Mouse (Mus musculus) embryonic facial prominence, embryonic 14.5 days (tissue): ENCODE data around the gene Irf2bpl. TPM values are rescaled to one million over a fixed set of nuclear protein-coding genes. Genes with fewer than 3 reads are reported as not detected.
A peak's percentile ranks its signal among the peaks of the same experiment; 100 is the strongest.

Source experiments
- ATAC-seq: fragments of 200-750 bp; cut with Nextera tagmentation; 2 replicates; pipeline ENCODE4 v1.8.0; 2017; ENCODE audit warnings: low read depth, moderate number of reproducible peaks, moderate TSS enrichment
- DNase-seq: peaks from one replicate; pipeline ENCODE4 v3.0.0-alpha.2; 2015; ENCODE audit warnings: low spot score
- H3K27ac ChIP-seq: fragments of 300-500 bp; sonication (generic); replicated peaks from 2 replicates; pipeline ENCODE4 v1.5.1; 2014; ENCODE audit warnings: low read depth, mild to moderate bottlenecking, low read length, moderate library complexity
- H3K27me3 ChIP-seq: fragments of 300-500 bp; sonication (generic); replicated peaks from 2 replicates; pipeline ENCODE4 v1.6.1; 2014; ENCODE audit warnings: low read length; ENCODE audit not compliant: control insufficient read depth, insufficient read depth
- H3K36me3 ChIP-seq: fragments of 300-500 bp; sonication (generic); 2 replicates; pipeline ENCODE4 v1.6.1; 2014; ENCODE audit warnings: low read length, mixed read lengths; ENCODE audit not compliant: control insufficient read depth, insufficient read depth
- H3K4me1 ChIP-seq: fragments of 300-500 bp; sonication (generic); 2 replicates; pipeline ENCODE4 v1.6.1; 2014; ENCODE audit warnings: antibody characterized with exemption, low read length; ENCODE audit not compliant: control insufficient read depth, insufficient read depth
- H3K4me2 ChIP-seq: fragments of 300-500 bp; sonication (generic); 2 replicates; pipeline ENCODE4 v1.6.1; 2014; ENCODE audit warnings: low read depth, mild to moderate bottlenecking, low read length, moderate library complexity, mixed read lengths
- H3K4me3 ChIP-seq: fragments of 300-500 bp; sonication (generic); 2 replicates; pipeline ENCODE4 v1.5.1; 2014; ENCODE audit warnings: low read depth, mild to moderate bottlenecking, low read length
- H3K9ac ChIP-seq: fragments of 300-500 bp; sonication (generic); 2 replicates; pipeline ENCODE4 v1.6.1; 2014; ENCODE audit warnings: low read depth, mild to moderate bottlenecking, low read length, moderate library complexity, mixed read lengths
- H3K9me3 ChIP-seq: fragments of 300-500 bp; sonication (generic); 2 replicates; pipeline ENCODE4 v1.6.1; 2016; ENCODE audit warnings: low read length; ENCODE audit not compliant: control insufficient read depth
- WGBS: fragments of 180-500 bp; shearing (Covaris S2); extraction: QIAGEN DNeasy Blood & Tissue Kit; methylation state at CpG from one replicate; pipeline ENCODE4 v1.1.7; 2014; 5-methylcytosine and 5-hydroxymethylcytosine counted together
- polyA plus RNA-seq: library from polyadenylated mRNA; unstranded; fragments of >200 nt; fragmentation: Nextera tagmentation; extraction: Ambion mirVana; gene quantifications from 2 replicates; pipeline ENCODE4 v1.2.1, GENCODE M21; 2014

Gene Irf2bpl
- polyA plus RNA-seq, 1 experiment from 2014 or later, result 33.8 TPM

DNA sequence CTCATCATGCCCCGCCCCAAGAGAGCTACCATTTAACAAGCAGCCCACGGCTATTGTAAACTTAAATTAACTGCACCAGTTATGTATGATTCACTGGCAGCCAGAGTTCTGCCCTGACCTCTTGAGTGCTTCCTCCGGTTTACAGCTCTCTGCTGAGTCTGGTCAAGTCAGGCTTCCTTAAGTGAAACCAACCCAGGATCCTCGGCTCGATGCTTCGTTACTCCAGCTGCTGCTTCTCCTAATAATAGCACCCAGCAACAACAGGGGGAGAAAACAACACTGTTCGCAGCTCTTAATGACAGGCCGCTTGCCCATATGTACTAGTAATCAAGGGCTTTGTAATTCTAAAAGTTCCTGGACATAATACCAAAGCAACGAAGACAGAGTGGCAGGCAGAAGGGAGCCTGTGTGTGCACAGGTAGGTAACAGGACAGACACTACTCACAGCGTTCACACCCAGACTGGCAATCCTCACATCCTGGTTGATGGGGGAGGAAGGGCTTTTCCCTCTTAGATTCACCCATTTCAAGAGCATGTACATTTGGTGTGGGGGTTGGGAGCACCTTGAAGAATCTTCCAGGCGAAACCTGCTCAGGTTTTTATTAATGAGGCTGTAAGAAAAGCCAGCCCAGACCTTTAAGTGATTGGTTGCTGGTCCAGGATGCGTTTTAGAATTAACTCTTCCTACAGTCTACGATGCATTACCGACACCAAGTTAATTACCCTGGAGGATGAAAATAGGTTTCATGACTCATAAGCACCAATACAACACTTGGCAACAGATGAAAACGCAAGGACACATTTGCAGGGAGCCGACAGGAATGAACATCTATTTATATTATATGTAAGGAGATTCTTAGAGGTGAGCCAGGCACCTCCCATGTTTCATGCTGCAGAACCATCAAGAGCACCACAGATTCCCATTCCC, 5.9 kb downstream of the Irf2bpl start:
- H3K4me3 ChIP-seq, result no peak overlapping the region
- H3K9me3 ChIP-seq, result no peaks in the 10 kb centered on the region
- no peak for DNase-seq
- no peak for ATAC-seq
- WGBS, result 62% methylated on average over 16 of the region's 16 CpGs
- peaks cover 11% of the 10 kb centered on the region for H3K36me3 ChIP-seq
- 0 out of 2 replicates have a peak, but pooled peaks cover 2% of the 10 kb centered on the region for H3K27me3 ChIP-seq
- H3K4me1 ChIP-seq, result peaks cover 5% of the 10 kb centered on the region; the same call in 1 of the 2 replicates
- H3K27ac ChIP-seq, result 0 out of 2 replicates have a peak overlapping the region, but pooled peaks have one; percentile 23
- no peak overlapping the region for H3K4me2 ChIP-seq
- no peak overlapping the region for H3K9ac ChIP-seq

- no peak overlapping the region for H3K4me3 ChIP-seq
- no peak for DNase-seq
- 92% methylated on average over 4 of the region's 4 CpGs for WGBS
- H3K4me1 ChIP-seq, result peaks cover 10% of the 10 kb centered on the region; the same call in 1 of the 2 replicates
- no peak overlapping the region for H3K27ac ChIP-seq
- H3K4me2 ChIP-seq, result no peak overlapping the region
- peaks cover 4% of the 10 kb centered on the region; the same call in 1 of the 2 replicates for H3K36me3 ChIP-seq
- H3K27me3 ChIP-seq, result no peaks in the 10 kb centered on the region
- no peaks in the 10 kb centered on the region for H3K9me3 ChIP-seq
- no peak overlapping the region for H3K9ac ChIP-seq
- ATAC-seq, result no peak
These were observed 7.6 kb downstream of the Irf2bpl start for GRCm38 (mm10) chr12:86876981-86877380.

- no peaks in the 10 kb centered on the region for H3K9me3 ChIP-seq
- 61% methylated on average over 5 of the region's 5 CpGs for WGBS
- ATAC-seq (no peak), DNase-seq (no peak)
- H3K36me3 ChIP-seq, result no peaks in the 10 kb centered on the region; the same call in 1 of the 2 replicates
- no peaks in the 10 kb centered on the region for H3K27me3 ChIP-seq
- H3K27ac ChIP-seq, result no peak overlapping the region
- H3K4me1 ChIP-seq, result peaks cover 12% of the 10 kb centered on the region; the same call in 1 of the 2 replicates
- no peak overlapping the region for H3K9ac ChIP-seq
- no peak overlapping the region for H3K4me2 ChIP-seq
- no peak overlapping the region for H3K4me3 ChIP-seq
These were observed 8.5 kb downstream of the Irf2bpl start for GRCm38 (mm10) chr12:86876116-86876515.

- Histone ChIP-seq H3K9me3 (no peaks in the 10 kb centered on the region), H3K4me2 (no peak overlapping the region), H3K9ac (no peak overlapping the region), H3K4me1 (peaks cover 7% of the 10 kb centered on the region; the same call in 1 of the 2 replicates), H3K27me3 (no peaks in the 10 kb centered on the region), H3K27ac (no peak overlapping the region), H3K36me3 (no peaks in the 10 kb centered on the region), H3K4me3 (no peak overlapping the region)
- WGBS, result 61% methylated on average over 9 of the region's 9 CpGs
- ATAC-seq (peak; percentile 31; the same call in 1 of the 2 replicates), DNase-seq (peak; percentile 54)
These were observed 12.1 kb downstream of the Irf2bpl start for GRCm38 (mm10) chr12:86872335-86873040.

DNA sequence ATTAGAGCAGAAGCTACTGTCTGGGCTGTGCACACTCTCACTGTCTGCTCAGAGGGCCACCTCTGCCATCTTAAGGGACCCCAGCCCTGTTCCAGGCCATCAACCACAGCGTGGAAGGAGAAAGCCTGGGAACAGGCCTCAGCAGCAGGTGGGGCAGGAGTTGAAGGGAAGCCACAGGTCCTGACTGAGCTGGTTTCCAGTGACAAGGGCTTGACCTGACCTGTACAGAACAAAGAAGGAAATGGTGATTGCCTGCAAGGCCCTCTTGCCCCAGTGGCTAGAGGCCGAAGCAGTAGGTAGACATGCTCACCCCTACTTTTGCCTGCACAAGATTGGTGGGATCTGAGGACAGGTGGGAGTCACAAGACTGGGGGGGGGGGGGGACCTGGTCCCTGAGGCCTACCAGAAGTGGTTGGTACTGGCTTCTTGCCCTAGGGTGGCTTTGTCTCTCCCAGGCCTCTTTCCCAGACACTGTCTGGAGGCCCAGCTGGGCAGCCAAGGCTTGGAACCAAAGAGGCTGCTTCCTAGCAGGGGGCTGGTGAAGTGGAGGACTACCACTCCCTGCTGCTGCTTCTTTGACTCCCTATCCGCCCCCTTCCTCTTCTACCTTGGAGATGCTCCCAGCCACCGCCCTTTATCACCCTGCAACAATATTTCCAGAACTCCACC, 12.8 kb downstream of the Irf2bpl start:
- Histone ChIP-seq H3K4me1 (peaks cover 7% of the 10 kb centered on the region; the same call in 1 of the 2 replicates), H3K9me3 (no peaks in the 10 kb centered on the region), H3K27me3 (no peaks in the 10 kb centered on the region), H3K9ac (no peak overlapping the region), H3K27ac (no peak overlapping the region), H3K36me3 (no peaks in the 10 kb centered on the region), H3K4me3 (no peak overlapping the region), H3K4me2 (no peak overlapping the region)
- DNase-seq, result no peak
- no peak for ATAC-seq
- WGBS, result 71% methylated on average over 4 of the region's 4 CpGs

GRCm38 (mm10) chr12:86870996-86871395, 13.6 kb downstream of the Irf2bpl start:
- Histone ChIP-seq H3K36me3 (no peaks in the 10 kb centered on the region), H3K4me2 (no peak overlapping the region), H3K27ac (no peak overlapping the region), H3K4me1 (peaks cover 7% of the 10 kb centered on the region; the same call in 1 of the 2 replicates), H3K27me3 (no peaks in the 10 kb centered on the region), H3K9ac (no peak overlapping the region), H3K4me3 (no peak overlapping the region), H3K9me3 (no peaks in the 10 kb centered on the region)
- WGBS, result 95% methylated on average over 3 of the region's 3 CpGs
- ATAC-seq (no peak), DNase-seq (no peak)

GRCm38 (mm10) chr12:86869761-86870160, 14.8 kb downstream of the Irf2bpl start:
- WGBS, result 85% methylated on average over 5 of the region's 6 CpGs
- no peak overlapping the region for H3K4me2 ChIP-seq
- H3K9me3 ChIP-seq, result no peaks in the 10 kb centered on the region
- no peak overlapping the region for H3K9ac ChIP-seq
- H3K27ac ChIP-seq, result no peak overlapping the region
- no peak overlapping the region for H3K4me3 ChIP-seq
- no peaks in the 10 kb centered on the region for H3K27me3 ChIP-seq
- no peak for DNase-seq
- H3K36me3 ChIP-seq, result no peaks in the 10 kb centered on the region
- no peak for ATAC-seq
- peaks cover 7% of the 10 kb centered on the region; the same call in 1 of the 2 replicates for H3K4me1 ChIP-seq
